ENCODE assay signal across 11 mouse cellular contexts in the genomic region with DNA sequence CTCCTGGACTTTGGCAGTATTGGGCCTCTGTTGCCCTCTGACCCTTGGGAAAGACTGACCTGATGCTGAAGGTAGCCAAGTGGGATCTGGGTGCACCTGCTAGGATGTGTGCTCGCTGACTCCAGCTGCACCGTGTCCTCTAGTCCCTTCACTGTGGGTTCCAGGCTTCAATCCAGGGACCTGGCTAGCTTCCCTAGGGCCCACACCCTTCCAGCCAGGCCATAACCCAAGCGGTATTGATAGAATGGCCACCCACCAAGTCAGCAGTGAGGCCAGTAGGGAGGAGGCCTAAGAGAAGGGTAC.
DNase-seq lines count a peak whose midpoint lies in the region; ATAC-seq and TF ChIP-seq lines count a peak whose summit lies in the region.
"Had no signal": no experiment of that assay in that cellular context is flagged by ENCODE, and none has a peak within 500 bp of the region (broad histone marks: within the 10 kb centered on the region; RNA-seq: fewer than 3 reads in every experiment).

No protein-coding gene starts in this region.

- no peak overlapping the region for H3K4me3 ChIP-seq in liver, adult 2 months (ENCODE audit: insufficient read depth, low read depth, low read length)
- H3K4me3 ChIP-seq in liver, embryonic 12.5 days: no peak overlapping the region
- H3K4me3 ChIP-seq: forebrain, embryonic 15.5 days; limb, embryonic 15.5 days had no signal

- no peak for TF ChIP-seq CTCF in liver, adult 2 months (IDR thresholded peaks at IDR 0.05; ENCODE audit: low read depth, low read length)

- no peak overlapping the region for H3K9ac ChIP-seq in liver, adult 2 months (ENCODE audit: low read depth, low read length)
- no peak overlapping the region for H3K9ac ChIP-seq in liver, embryonic 12.5 days
- H3K9ac ChIP-seq: forebrain, embryonic 15.5 days; limb, embryonic 15.5 days had no signal

- no peaks in the 10 kb centered on the region for H3K27me3 ChIP-seq in liver, adult 2 months (ENCODE audit: control insufficient read depth, insufficient read depth, low read length)
- no peaks in the 10 kb centered on the region for H3K27me3 ChIP-seq in liver, embryonic 12.5 days (replicated peaks)
- H3K27me3 ChIP-seq: forebrain, embryonic 15.5 days; limb, embryonic 15.5 days had no signal

- H3K4me1 ChIP-seq in liver, adult 2 months (ENCODE audit: control insufficient read depth, insufficient read depth, low read length): peaks cover 23% of the 10 kb centered on the region
- no peaks in the 10 kb centered on the region for H3K4me1 ChIP-seq in liver, embryonic 12.5 days
- H3K4me1 ChIP-seq: forebrain, embryonic 15.5 days had no signal

- H3K4me2 ChIP-seq in liver, embryonic 12.5 days: no peak overlapping the region
- H3K4me2 ChIP-seq: forebrain, embryonic 15.5 days; limb, embryonic 15.5 days had no signal

- peak overlapping the region; percentile 62 for H3K27ac ChIP-seq in liver, adult 2 months (replicated peaks; ENCODE audit: insufficient read depth, low read depth, low read length)
- H3K27ac ChIP-seq in liver, embryonic 12.5 days: no peak overlapping the region
- H3K27ac ChIP-seq: forebrain, embryonic 15.5 days; limb, embryonic 15.5 days had no signal

- H3K36me3 ChIP-seq in liver, adult 2 months (ENCODE audit: control insufficient read depth, insufficient read depth, low read length): no peaks in the 10 kb centered on the region
- no peaks in the 10 kb centered on the region for H3K36me3 ChIP-seq in liver, embryonic 12.5 days
- H3K36me3 ChIP-seq: forebrain, embryonic 15.5 days; limb, embryonic 15.5 days had no signal

- DNase-seq in liver, adult 2 months (ENCODE audit: extremely low read depth, low read depth, low spot score): peak; percentile 98
- DNase-seq in heart, adult 8-10 months (ENCODE audit: low spot score): peak; percentile 85
- peak; percentile 58 for DNase-seq in kidney, postnatal 10 days
- peak; percentile 69 for DNase-seq in skeletal muscle tissue, adult 2 months (ENCODE audit: low read depth, low spot score)
- DNase-seq in left cerebral cortex, adult 8-10 months (ENCODE audit: low spot score in 2 of 2): no peak
- DNase-seq in right cerebral cortex, postnatal 36 days (ENCODE audit: low spot score in 2 of 2): no peak
- DNase-seq in spleen, postnatal 14 days (ENCODE audit: low spot score in 2 of 2): no peak
- DNase-seq: right cerebral cortex, adult 18-20 months had no signal

- no peaks in the 10 kb centered on the region for H3K9me3 ChIP-seq in liver, embryonic 12.5 days (replicated peaks)
- H3K9me3 ChIP-seq: forebrain, embryonic 15.5 days; limb, embryonic 15.5 days had no signal

- TF ChIP-seq POLR2A in liver, adult 2 months (IDR thresholded peaks at IDR 0.05; ENCODE audit: extremely low read depth, insufficient read depth, low read length): no peak

- no peak for ATAC-seq in liver, embryonic 12.5 days
- ATAC-seq: forebrain, embryonic 15.5 days had no signal

- 29% methylated on average over 3 of the region's 3 CpGs for WGBS in liver, adult 2 months
- WGBS in liver, embryonic 12.5 days (ENCODE audit: insufficient replicate concordance): 77% methylated on average over 3 of the region's 3 CpGs

- no peaks in the 10 kb centered on the region for H3K79me2 ChIP-seq in liver, adult 2 months (ENCODE audit: control insufficient read depth, insufficient read depth, low read length)

Comparison
In these comparisons a context has a peak if more than half of its experiments do, and no peak if none do; other contexts are left out.
1. DNase-seq: peak in liver, adult 2 months (single experiment), heart, adult 8-10 months (single experiment), kidney, postnatal 10 days (single experiment) and skeletal muscle tissue, adult 2 months (single experiment); none in left cerebral cortex, adult 8-10 months (0 of 2), right cerebral cortex, postnatal 36 days (0 of 2) and spleen, postnatal 14 days (0 of 2).